Mouse (Mus musculus) left cerebral cortex, adult 2 months (tissue): Measurements from ENCODE around the gene Slco2b1. TPM values are rescaled to one million over a fixed set of nuclear protein-coding genes. Genes with fewer than 3 reads are reported as not detected.
"Not testable (repeated sequence)": the region's sequence is repeated elsewhere in the genome, so short reads cannot be mapped to it uniquely, and the experiment has no call there.

Experiments used
- DNase-seq, 2 experiments: peaks; one replicate each; pipeline ENCODE4 v3.0.0; 2021 to 2022; ENCODE audit warnings: low spot score in 2 of 2, mixed read lengths in 1 of 2; ENCODE audit errors: extremely low spot score in 1 of 2
- H3K27ac ChIP-seq: fragments of 200-600 bp; 2 replicates; pipeline ENCODE4 v1.8.1; 2022
- H3K4me3 ChIP-seq: fragments of 200-600 bp; 2 replicates; pipeline ENCODE4 v1.8.1; 2022
- CTCF ChIP-seq: fragments of 200-600 bp; IDR thresholded peaks from 2 replicates; pipeline ENCODE4 v1.8.1; 2022; ENCODE audit warnings: antibody characterized with exemption, mild to moderate bottlenecking, moderate library complexity
- intact Hi-C: fragments of 180-260 bp; cut with DNase I; formaldehyde crosslinking; loops from one replicate; pipeline ENCODE4 v1.15.1; 2025
- long read RNA-seq, 2 experiments: library from polyadenylated mRNA; stranded (forward); transcript quantifications; one replicate each; pipeline ENCODE4 v2.0.0; 2021; ENCODE audit warnings: borderline mapping rate in 2 of 2
- total RNA-seq, 2 experiments: library from RNA; stranded (reverse); gene quantifications; 2 replicates each; pipeline ENCODE4 v1.2.3; 2021

Slco2b1 gene
- 10 to 100 TPM; 12.3 to 12.9 TPM for total RNA-seq
- long read RNA-seq, experiment 1, full-length matches to known transcripts = 15 of 19 reads
- long read RNA-seq, experiment 1, partial matches to known transcripts = 3 of 19 reads
- long read RNA-seq, experiment 1, other reads (novel, unspliced or antisense) = 1 of 19 reads
- long read RNA-seq, experiment 2, full-length matches to known transcripts = 20 of 23 reads
- long read RNA-seq, experiment 2, partial matches to known transcripts = 1 of 23 reads
- long read RNA-seq, experiment 2, other reads (novel, unspliced or antisense) = 2 of 23 reads

GRCm38 (mm10) chr7:99711166-99711565 is at the start of gene Slco2b1:
Gene Slco2b1, minus strand, starts transcription at chr7:99711340.
- Histone ChIP-seq H3K27ac (no peak within 1 kb of the TSS), H3K4me3 (no peak within 1 kb of the TSS)
- no peak for TF ChIP-seq CTCF
- no peak for DNase-seq
- intact Hi-C loops = loop anchor here (2.0 kb wide), 1 partner anchor 92 kb away; no protein-coding TSS in a partner anchor

- no peak overlapping the region for H3K27ac ChIP-seq
- no peak overlapping the region for H3K4me3 ChIP-seq
- no peak for TF ChIP-seq CTCF
- intact Hi-C loops = no loop called here
- DNase-seq = peak in 1 of 2 experiments; percentile 35
Observed at GRCm38 (mm10) chr7:99739276-99739675, 28.1 kb upstream of the Slco2b1 start.

DNA sequence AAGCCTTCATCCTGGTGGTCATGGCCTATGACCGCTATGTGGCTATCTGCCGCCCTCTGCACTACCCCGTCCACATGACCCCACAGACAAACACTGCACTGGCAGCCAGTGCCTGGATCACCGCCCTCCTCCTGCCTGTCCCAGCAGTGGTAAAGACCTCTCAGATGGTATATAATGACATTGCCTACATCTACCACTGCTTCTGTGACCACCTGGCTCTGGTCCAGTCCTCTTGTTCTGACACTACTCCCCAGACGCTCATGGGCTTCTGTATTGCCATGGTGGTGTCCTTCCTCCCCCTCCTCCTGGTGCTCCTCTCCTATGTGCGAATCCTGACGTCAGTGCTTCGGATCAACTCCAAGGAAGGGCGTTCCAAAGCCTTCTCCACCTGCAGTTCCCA is 24.4 kb upstream of the Slco2b1 start:
- H3K27ac ChIP-seq, H3K4me3 ChIP-seq, DNase-seq, intact Hi-C loops: not testable (repeated sequence)

GRCm38 (mm10) chr7:99734612-99735011 is 23.5 kb upstream of the Slco2b1 start:
- H3K4me3 ChIP-seq = no peak overlapping the region
- H3K27ac ChIP-seq = no peak overlapping the region
- DNase-seq = no peak
- intact Hi-C loops = no loop called here
- TF ChIP-seq CTCF = no peak

DNA sequence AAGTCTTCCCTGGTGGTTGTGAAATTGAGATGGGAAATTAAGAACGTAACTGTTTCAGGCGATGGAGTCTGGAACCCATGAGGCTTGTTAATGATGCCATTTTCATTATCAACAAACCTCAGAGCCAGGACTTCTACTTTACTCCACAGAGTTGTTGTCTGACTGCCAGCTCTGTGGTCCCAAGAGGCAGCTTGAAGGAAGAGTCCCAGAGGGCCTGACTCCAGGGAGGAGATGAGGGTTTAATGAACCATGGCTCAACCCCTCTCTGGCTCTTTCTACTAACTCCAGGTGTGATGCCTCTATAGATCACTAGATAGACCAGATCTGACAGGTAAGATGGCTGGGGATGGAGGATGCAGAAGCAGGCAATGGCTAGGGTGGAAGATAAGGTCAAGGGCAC is 18.8 kb upstream of the Slco2b1 start, which contains the start of gene Olfr520:
Gene Olfr520, plus strand, starts transcription at position 301 of the 400 bp plus-strand sequence.
- no peak within 1 kb of the TSS for H3K4me3 ChIP-seq
- intact Hi-C loops = no loop called here
- no peak within 1 kb of the TSS for H3K27ac ChIP-seq
- no peak for TF ChIP-seq CTCF
- DNase-seq = no peak

GRCm38 (mm10) chr7:99716536-99716935 is 5.4 kb upstream of the Slco2b1 start:
- TF ChIP-seq CTCF = no peak
- no peak for DNase-seq
- intact Hi-C loops = no loop called here
- Histone ChIP-seq H3K4me3 (no peak overlapping the region), H3K27ac (no peak overlapping the region)

- Histone ChIP-seq H3K27ac (no peak overlapping the region), H3K4me3 (no peak overlapping the region)
- intact Hi-C loops = no loop called here
- no peak for DNase-seq
- TF ChIP-seq CTCF = no peak
Observed at GRCm38 (mm10) chr7:99712431-99712830, 1.3 kb upstream of the Slco2b1 start.

DNA sequence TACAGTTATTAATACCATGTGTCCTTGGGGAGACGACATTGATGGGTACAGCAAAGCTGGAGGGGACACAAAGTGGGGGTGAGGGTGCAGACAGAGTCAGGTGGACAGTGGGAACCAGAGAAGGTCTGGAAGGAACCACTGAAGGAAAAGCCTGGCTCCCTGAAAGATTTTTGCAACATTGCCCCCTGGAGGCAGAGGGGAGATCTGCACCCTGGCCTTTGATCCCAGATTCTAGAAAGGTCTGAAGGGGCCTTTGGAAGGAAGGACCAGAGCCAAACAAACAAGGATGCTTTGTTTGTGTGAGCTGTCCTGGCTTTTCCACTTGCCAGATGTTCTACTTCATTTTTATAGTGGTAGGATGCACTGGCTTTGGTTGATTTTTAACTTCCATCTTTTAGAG is 664 bp downstream of the Slco2b1 start:
- no peak overlapping the region for H3K27ac ChIP-seq
- peak; percentile 41 to 47 for DNase-seq
- intact Hi-C loops = loop anchor here (1.0 to 2.0 kb wide), 2 partner anchors 51 to 92 kb away; no protein-coding TSS in a partner anchor
- H3K4me3 ChIP-seq = no peak overlapping the region
- peak; percentile 95 for TF ChIP-seq CTCF

- no peak overlapping the region for H3K27ac ChIP-seq
- TF ChIP-seq CTCF = no peak
- intact Hi-C loops = loop anchor here (1.0 to 5.0 kb wide), 5 partner anchors 38 to 213 kb away; no protein-coding TSS in a partner anchor
- DNase-seq = no peak
- H3K4me3 ChIP-seq = no peak overlapping the region
Observed at GRCm38 (mm10) chr7:99709992-99710391, 1.1 kb downstream of the Slco2b1 start.

DNA sequence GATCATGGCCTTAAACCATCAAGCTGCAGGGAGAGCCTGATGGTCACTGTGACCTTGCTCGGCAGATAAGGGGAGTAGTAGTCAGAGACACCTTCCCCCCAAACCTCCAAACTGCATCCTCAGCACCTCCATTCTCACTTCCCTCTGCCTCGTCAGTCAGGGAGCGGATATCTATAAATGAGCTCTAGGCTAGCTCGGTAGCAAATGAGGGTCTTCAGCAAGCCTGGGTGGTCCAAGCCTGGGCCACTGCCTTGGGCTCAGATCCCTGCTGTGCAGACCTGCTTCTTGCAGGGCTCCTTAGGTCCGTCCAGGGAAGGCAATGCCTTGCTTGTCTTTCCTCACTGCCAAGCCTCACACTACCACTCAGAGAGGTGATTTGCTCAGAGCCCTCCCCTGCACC is 2.4 kb downstream of the Slco2b1 start:
- intact Hi-C loops = loop anchor here (2.0 to 5.0 kb wide), 3 partner anchors 36 to 211 kb away; no protein-coding TSS in a partner anchor

GRCm38 (mm10) chr7:99708301-99708721 is 2.8 kb downstream of the Slco2b1 start:
- DNase-seq = peak; percentile 42 to 54
- intact Hi-C loops = loop anchor here (2.0 to 5.0 kb wide), 3 partner anchors 36 to 211 kb away; no protein-coding TSS in a partner anchor
- H3K27ac ChIP-seq = peak overlapping the region; percentile 65

More for the DNA sequence above, 2.4 kb downstream of the Slco2b1 start:
- H3K4me3 ChIP-seq = no peak overlapping the region
- DNase-seq = no peak
- no peak for TF ChIP-seq CTCF
- peak overlapping the region; percentile 59 for H3K27ac ChIP-seq

GRCm38 (mm10) chr7:99707671-99708070 is 3.5 kb downstream of the Slco2b1 start:
- no peak overlapping the region for H3K4me3 ChIP-seq
- intact Hi-C loops = loop anchor here (2.0 to 5.0 kb wide), 4 partner anchors 21 to 210 kb away; no protein-coding TSS in a partner anchor
- DNase-seq = no peak
- peak overlapping the region; percentile 65; the same call in 1 of the 2 replicates for H3K27ac ChIP-seq
- no peak for TF ChIP-seq CTCF

More at GRCm38 (mm10) chr7:99708301-99708721, 2.8 kb downstream of the Slco2b1 start:
- TF ChIP-seq CTCF = no peak
- no peak overlapping the region for H3K4me3 ChIP-seq
